In the genomic region with DNA sequence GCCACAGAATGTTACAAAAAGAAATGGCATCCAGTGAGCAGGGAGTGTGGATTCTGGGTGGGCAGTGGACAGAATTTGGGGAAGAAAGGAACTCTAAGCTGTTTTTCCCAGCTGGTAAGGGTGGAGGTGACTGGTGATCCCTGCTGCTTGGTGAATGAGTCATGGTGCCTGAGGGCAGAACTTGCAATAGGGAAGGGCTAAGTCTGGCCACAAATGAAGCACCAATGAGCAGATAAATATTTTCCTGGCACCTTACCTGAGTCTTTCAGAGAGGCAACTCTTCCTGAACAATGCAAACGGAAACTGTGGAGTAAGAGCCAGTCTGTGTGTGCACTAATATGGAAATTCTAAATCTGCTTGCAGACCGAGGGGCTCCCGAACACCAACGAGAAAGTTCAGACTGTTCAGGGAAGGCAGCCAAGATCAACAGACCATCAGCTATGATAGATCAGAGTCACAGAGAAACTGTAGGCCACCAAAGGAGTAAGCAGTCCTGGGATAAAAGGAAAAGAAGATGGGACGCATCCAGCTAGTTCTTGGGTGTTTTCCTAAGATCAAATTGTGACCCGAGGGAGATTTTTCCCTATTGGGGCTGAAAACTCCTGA, we compare ENCODE assay signal across 14 mouse cellular contexts. TPM values are rescaled to one million over a fixed set of nuclear protein-coding genes. Genes with fewer than 3 reads are reported as not detected.
DNase-seq lines count a peak whose midpoint lies in the region; ATAC-seq and TF ChIP-seq lines count a peak whose summit lies in the region.
"Had no signal": no experiment of that assay in that cellular context is flagged by ENCODE, and none has a peak within 500 bp of the region (broad histone marks: within the 10 kb centered on the region; RNA-seq: fewer than 3 reads in every experiment).

No protein-coding gene starts in this region.

- peaks cover 19% of the 10 kb centered on the region for H3K36me3 ChIP-seq in heart, embryonic 13.5 days
- H3K36me3 ChIP-seq: hindbrain, embryonic 12.5 days had no signal

- no peak overlapping the region for H3K9ac ChIP-seq in heart, embryonic 13.5 days
- H3K9ac ChIP-seq: embryonic facial prominence, embryonic 13.5 days; hindbrain, embryonic 12.5 days had no signal

- CTCF ChIA-PET in Patski (lab: Charles Lee): interaction anchor here (1.0 to 2.4 kb wide), 11 partner anchors 13 to 121 kb away, joined by 3 to 9 read pairs (median 5); partner anchors contain the start of genes Arhgef5 and Olfr13

- H3K9me3 ChIP-seq in heart, embryonic 13.5 days: no peaks in the 10 kb centered on the region
- H3K9me3 ChIP-seq: embryonic facial prominence, embryonic 13.5 days; hindbrain, embryonic 12.5 days had no signal

- WGBS in heart, embryonic 13.5 days: 51% methylated on average over 6 of the region's 6 CpGs

- no peak for DNase-seq in heart, postnatal 4 days
- peak; percentile 96 for DNase-seq in Patski (ENCODE audit: low read depth, low spot score)
- DNase-seq in kidney, adult 8-10 months: peak; percentile 14 to 17
- DNase-seq in lung, postnatal 14 days: peak; percentile 44
- no peak for DNase-seq in yolk sac, embryonic 10.5 days (ENCODE audit: low spot score)
- DNase-seq in cerebellum, adult 9-11 months: no peak
- DNase-seq in layer of hippocampus, postnatal 14 days (ENCODE audit: low spot score in 2 of 2): no peak
- DNase-seq: cerebellum, adult 11-12 months; gastrocnemius, adult 2 months had no signal

- in situ Hi-C loops in Patski (cut with MboI; ENCODE audit: low pct_unique_long_range_greater_than_20kb): loop anchor here (5.0 to 25.0 kb wide), 6 partner anchors 35 to 1730 kb away; partner anchors contain the start of genes Casp2 and Tmem139

- H3K4me2 ChIP-seq in heart, embryonic 13.5 days: no peak overlapping the region
- H3K4me2 ChIP-seq: embryonic facial prominence, embryonic 13.5 days; hindbrain, embryonic 12.5 days had no signal

- ATAC-seq in heart, embryonic 13.5 days (ENCODE audit: extremely low read depth, insufficient number of reproducible peaks, low FRiP score, low TSS enrichment): no peak
- peak; percentile 92 for ATAC-seq in Patski

- H3K27ac ChIP-seq in heart, embryonic 13.5 days (replicated peaks): 0 out of 2 replicates have a peak overlapping the region, but pooled peaks have one; percentile 15
- H3K27ac ChIP-seq: embryonic facial prominence, embryonic 13.5 days; gastrocnemius, adult 2 months; hindbrain, embryonic 12.5 days; left cerebral cortex, adult 2 months had no signal

- no peak for TF ChIP-seq CTCF in Patski (IDR thresholded peaks at IDR 0.05)

- POLR2A ChIA-PET in Patski (lab: Charles Lee): no interaction called here

- H3K4me1 ChIP-seq in heart, embryonic 13.5 days: peaks cover 21% of the 10 kb centered on the region
- H3K4me1 ChIP-seq: hindbrain, embryonic 12.5 days had no signal

- H3K4me3 ChIP-seq in heart, embryonic 13.5 days: no peak overlapping the region
- H3K4me3 ChIP-seq: embryonic facial prominence, embryonic 13.5 days; gastrocnemius, adult 2 months; hindbrain, embryonic 12.5 days; left cerebral cortex, adult 2 months had no signal

- H3K27me3 ChIP-seq in heart, embryonic 13.5 days (replicated peaks): no peaks in the 10 kb centered on the region
- H3K27me3 ChIP-seq in Patski: no peaks in the 10 kb centered on the region
- H3K27me3 ChIP-seq: hindbrain, embryonic 12.5 days had no signal

RNA-seq across cellular contexts. Expression of gene Nobox, which starts 16.8 kb away (rescaled TPM):
- polyA plus RNA-seq in heart, embryonic 13.5 days (2015; fragmentation: Nextera tagmentation; extraction: Ambion mirVana): not detected in 2 replicates
- not detected for total RNA-seq in heart, postnatal 4 days (2021)
- polyA plus RNA-seq in Patski (2021): not detected
- total RNA-seq in layer of hippocampus, postnatal 14 days (2021): not detected
- total RNA-seq: gastrocnemius, adult 2 months; left cerebral cortex, adult 2 months; monocyte, adult 5-6 weeks had no signal
- polyA plus RNA-seq: embryonic facial prominence, embryonic 13.5 days; hindbrain, embryonic 12.5 days had no signal

RNA-seq across cellular contexts. Expression of gene Arhgef5, which starts 27.2 kb away (rescaled TPM):
- polyA plus RNA-seq in heart, embryonic 13.5 days (2015; fragmentation: Nextera tagmentation; extraction: Ambion mirVana): 6.4 and 6.7 TPM in 2 replicates
- 10 to 100 TPM; 18.8 to 19.2 TPM for total RNA-seq in heart, postnatal 4 days (2021)
- polyA plus RNA-seq in Patski (2021): 79.4 TPM
- total RNA-seq in layer of hippocampus, postnatal 14 days (2021): 1 to 10 TPM; 2.5 to 4.9 TPM

Comparison
In these comparisons a context has a peak if more than half of its experiments do, and no peak if none do; other contexts are left out.
1. DNase-seq: peak in Patski (single experiment), kidney, adult 8-10 months (2 of 2) and lung, postnatal 14 days (single experiment); none in heart, postnatal 4 days (single experiment), yolk sac, embryonic 10.5 days (single experiment), cerebellum, adult 9-11 months (single experiment) and layer of hippocampus, postnatal 14 days (0 of 2).